Comparison of ENCODE assay signal across 7 mouse cellular contexts in genomic region chr3:3302657-3303056, GRCm38 (mm10).
DNase-seq lines count a peak whose midpoint lies in the region; ATAC-seq and TF ChIP-seq lines count a peak whose summit lies in the region.
"Not testable (repeated sequence)": the region's sequence is repeated elsewhere in the genome, so short reads cannot be mapped to it uniquely, and the experiment has no call there.

No protein-coding gene starts in this region.

- H3K4me3 ChIP-seq in E14TG2a.4 (replicated peaks; ENCODE audit: low read length); embryonic facial prominence, embryonic 11.5 days (ENCODE audit: low read depth, low read length); hindbrain, embryonic 11.5 days (ENCODE audit: low read depth, low read length); left cerebral cortex, adult 2 months: not testable (repeated sequence)

- not testable (repeated sequence) for H3K36me3 ChIP-seq in E14TG2a.4 (ENCODE audit: insufficient read depth, low read length); embryonic facial prominence, embryonic 11.5 days (replicated peaks; ENCODE audit: control insufficient read depth, insufficient read depth, low read depth, low read length); hindbrain, embryonic 11.5 days (ENCODE audit: control insufficient read depth, insufficient read depth, low read length)

- H3K27ac ChIP-seq in embryonic facial prominence, embryonic 11.5 days (replicated peaks; ENCODE audit: low read depth, low read length); hindbrain, embryonic 11.5 days (ENCODE audit: low read depth, low read length); left cerebral cortex, adult 2 months: not testable (repeated sequence)

- H3K27me3 ChIP-seq in E14TG2a.4 (ENCODE audit: insufficient read depth, low read length); embryonic facial prominence, embryonic 11.5 days (ENCODE audit: control insufficient read depth, insufficient read depth, low read length); hindbrain, embryonic 11.5 days (ENCODE audit: control insufficient read depth, insufficient read depth, low read length): not testable (repeated sequence)

- peak; percentile 67 for TF ChIP-seq CTCF in E14TG2a.4 (conservative IDR thresholded peaks at IDR 0.05; ENCODE audit: low read length)
- peak; percentile 44 for TF ChIP-seq CTCF in left cerebral cortex, adult 2 months (IDR thresholded peaks at IDR 0.05)

- H3K4me1 ChIP-seq in E14TG2a.4 (replicated peaks; ENCODE audit: low read depth, low read length); embryonic facial prominence, embryonic 11.5 days (ENCODE audit: control insufficient read depth, insufficient read depth, low read length); hindbrain, embryonic 11.5 days (replicated peaks; ENCODE audit: control insufficient read depth, insufficient read depth, low read length): not testable (repeated sequence)

- not testable (repeated sequence) for H3K4me2 ChIP-seq in embryonic facial prominence, embryonic 11.5 days (ENCODE audit: low read depth, low read length); hindbrain, embryonic 11.5 days (replicated peaks; ENCODE audit: low read depth, low read length)

- intact Hi-C loops in left cerebral cortex, adult 2 months (cut with DNase I), result not testable (repeated sequence)

- ATAC-seq in embryonic facial prominence, embryonic 11.5 days (replicated peaks; ENCODE audit: insufficient number of reproducible peaks, low FRiP score, low TSS enrichment, low read depth), result not testable (repeated sequence)
- ATAC-seq in hindbrain, embryonic 11.5 days (ENCODE audit: low FRiP score), result 0 out of 2 replicates have a peak, but pooled peaks have one; percentile 10

- WGBS in embryonic facial prominence, embryonic 11.5 days, result 38% methylated on average over 6 of the region's 6 CpGs
- 35% methylated on average over 6 of the region's 6 CpGs for WGBS in hindbrain, embryonic 11.5 days

- H3K9me3 ChIP-seq in E14TG2a.4 (ENCODE audit: low read length), result peaks cover 45% of the 10 kb centered on the region
- not testable (repeated sequence) for H3K9me3 ChIP-seq in embryonic facial prominence, embryonic 11.5 days (replicated peaks; ENCODE audit: control insufficient read depth, low read length); hindbrain, embryonic 11.5 days (ENCODE audit: control insufficient read depth, low read length)

- H3K9ac ChIP-seq in embryonic facial prominence, embryonic 11.5 days (replicated peaks; ENCODE audit: low read length); hindbrain, embryonic 11.5 days (ENCODE audit: low read depth, low read length): not testable (repeated sequence)

- DNase-seq in ZHBTc4 (ENCODE audit: low read depth, low spot score), result peak; percentile 81
- peak; percentile 37 for DNase-seq in embryonic facial prominence, embryonic 11.5 days (ENCODE audit: low spot score)
- DNase-seq in hindbrain, embryonic 11.5 days (ENCODE audit: low spot score), result peak; percentile 7
- DNase-seq in kidney, postnatal 36 days, result peak; percentile 5 to 47
- peak in 1 of 2 experiments; percentile 22 for DNase-seq in left cerebral cortex, adult 2 months (ENCODE audit: extremely low spot score in 1 of 2, low spot score in 2 of 2)
- DNase-seq in retina, embryonic 14.5 days (ENCODE audit: low spot score), result peak; percentile 48
